Mouse (Mus musculus): ENCODE data around the gene Fam129a. TPM values are rescaled to one million over a fixed set of nuclear protein-coding genes. Genes with fewer than 3 reads are reported as not detected.
A peak's percentile ranks its signal among the peaks of the same experiment; 100 is the strongest.
"Not testable (repeated sequence)": the region's sequence is repeated elsewhere in the genome, so short reads cannot be mapped to it uniquely, and the experiment has no call there.

The Fam129a gene
- total RNA-seq, 1 experiment from 2014 or later, result 94.5 TPM

DNA sequence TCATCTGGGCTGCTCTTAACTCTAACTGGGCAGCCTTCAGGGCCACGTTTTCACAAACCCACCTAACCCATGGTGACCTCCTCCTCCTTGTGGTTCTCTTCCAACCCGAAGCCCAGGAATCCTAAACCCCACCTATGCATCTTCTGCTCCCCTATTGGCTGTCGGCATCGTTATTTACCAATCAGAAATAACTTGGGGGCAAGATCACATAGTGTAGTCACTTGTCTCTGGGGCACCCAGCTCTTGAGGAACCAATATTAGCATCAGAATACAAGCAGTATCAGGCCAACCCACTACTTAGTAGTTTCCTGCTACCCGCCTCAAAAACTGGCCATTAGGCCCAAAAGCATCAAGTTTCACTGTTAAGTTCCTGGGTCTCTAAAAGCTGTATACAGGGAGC, 141.7 kb downstream of the Fam129a start:
- no peak for ATAC-seq (replicated peaks; ENCODE audit: insufficient number of reproducible peaks, low FRiP score, low TSS enrichment, poor library complexity, severe bottlenecking)

DNA sequence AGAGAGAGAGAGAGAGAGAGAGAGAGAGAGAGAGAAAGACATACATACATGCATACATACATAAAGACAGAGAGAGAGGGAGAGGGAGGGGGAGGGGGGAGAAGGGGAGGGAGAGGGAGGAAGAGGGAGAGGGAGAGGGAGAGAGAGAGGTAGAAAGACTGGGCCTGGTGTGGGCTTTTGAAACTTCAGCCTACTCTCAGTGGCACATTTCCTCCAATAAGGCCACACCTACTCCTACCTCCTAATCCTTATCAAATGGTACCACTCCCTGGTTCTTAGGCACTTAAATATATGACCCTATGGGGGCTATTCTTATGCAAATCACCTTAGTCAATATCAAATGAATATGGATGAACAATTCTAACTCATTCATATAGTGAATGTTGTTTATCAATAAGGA, 142.6 kb downstream of the Fam129a start:
- no peak for ATAC-seq (replicated peaks; ENCODE audit: insufficient number of reproducible peaks, low FRiP score, low TSS enrichment, poor library complexity, severe bottlenecking)

DNA sequence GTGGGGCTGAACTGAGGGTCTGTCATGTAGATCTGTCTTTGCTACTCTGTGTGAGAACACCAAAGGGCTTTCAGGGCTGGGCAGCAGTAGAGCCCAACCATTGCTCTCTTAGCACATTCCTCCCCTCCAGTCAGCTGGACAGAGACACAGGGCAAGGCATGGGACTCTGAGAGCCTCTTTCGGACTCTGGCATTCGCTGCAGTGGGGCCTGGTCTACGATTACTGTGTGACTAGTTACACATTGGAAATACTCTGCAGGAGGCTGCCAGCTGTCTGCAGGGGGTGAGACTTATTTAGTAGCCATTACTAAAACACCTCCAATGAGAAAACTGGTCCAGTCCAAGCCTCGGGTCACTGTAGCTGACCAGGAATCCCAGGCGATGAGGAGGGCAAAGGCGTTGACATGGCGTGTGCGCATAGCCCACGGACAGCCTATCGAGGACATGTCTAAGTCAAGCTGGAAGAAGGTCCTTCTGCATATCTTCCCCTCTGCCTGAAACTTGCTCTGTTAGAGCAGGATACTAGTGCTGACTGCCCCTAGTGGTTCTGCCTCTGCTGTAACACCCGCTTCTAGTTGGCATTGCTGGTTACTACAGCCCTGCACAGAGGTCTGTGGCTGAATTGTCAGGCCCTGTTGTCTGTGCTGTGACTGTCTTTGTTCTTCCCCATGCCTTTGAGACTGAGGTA, 145.2 kb downstream of the Fam129a start:
- ATAC-seq (replicated peaks; ENCODE audit: insufficient number of reproducible peaks, low FRiP score, low TSS enrichment, poor library complexity, severe bottlenecking), result no peak

DNA sequence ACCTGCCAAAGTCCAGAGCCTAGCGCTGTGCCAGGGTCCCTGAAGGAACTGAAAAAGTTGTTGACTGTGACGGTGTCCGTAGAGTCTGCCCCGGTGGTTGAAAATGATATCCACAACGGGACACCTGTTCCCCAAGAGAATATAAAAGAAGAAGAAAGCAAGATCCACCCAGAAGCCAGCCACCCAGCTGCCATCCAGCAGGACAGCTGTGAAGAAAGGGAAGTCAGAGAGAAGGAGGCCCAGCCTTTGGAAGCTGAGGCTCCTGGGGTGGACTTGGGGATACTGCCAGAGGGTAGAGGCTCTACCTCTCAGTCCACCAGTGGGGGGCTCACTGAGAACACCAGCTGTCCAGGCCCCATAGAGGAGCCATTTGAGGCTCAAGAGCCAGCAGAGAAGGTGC, 146.6 kb downstream of the Fam129a start:
- ATAC-seq (replicated peaks; ENCODE audit: insufficient number of reproducible peaks, low FRiP score, low TSS enrichment, poor library complexity, severe bottlenecking), result no peak

DNA sequence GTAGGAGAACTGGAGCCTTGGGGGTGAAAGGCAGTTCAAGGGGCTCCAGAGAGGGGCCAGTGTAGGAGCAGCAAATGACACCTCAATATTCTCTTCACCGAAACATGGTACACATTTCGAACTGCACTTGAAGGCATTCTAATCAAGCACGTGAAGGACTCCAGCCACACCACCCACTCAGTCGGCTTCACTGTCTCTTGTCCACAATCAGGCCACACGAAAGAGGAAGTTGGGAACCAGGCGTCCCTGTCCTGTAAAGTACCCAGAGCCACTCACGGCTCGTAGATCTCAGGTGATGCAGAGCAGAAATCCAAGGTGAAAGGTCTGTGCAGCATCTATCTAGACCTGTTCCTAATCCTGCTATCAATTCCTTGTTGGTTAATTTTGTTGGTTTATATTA, 147.6 kb downstream of the Fam129a start:
- no peak for ATAC-seq (replicated peaks; ENCODE audit: insufficient number of reproducible peaks, low FRiP score, low TSS enrichment, poor library complexity, severe bottlenecking)

DNA sequence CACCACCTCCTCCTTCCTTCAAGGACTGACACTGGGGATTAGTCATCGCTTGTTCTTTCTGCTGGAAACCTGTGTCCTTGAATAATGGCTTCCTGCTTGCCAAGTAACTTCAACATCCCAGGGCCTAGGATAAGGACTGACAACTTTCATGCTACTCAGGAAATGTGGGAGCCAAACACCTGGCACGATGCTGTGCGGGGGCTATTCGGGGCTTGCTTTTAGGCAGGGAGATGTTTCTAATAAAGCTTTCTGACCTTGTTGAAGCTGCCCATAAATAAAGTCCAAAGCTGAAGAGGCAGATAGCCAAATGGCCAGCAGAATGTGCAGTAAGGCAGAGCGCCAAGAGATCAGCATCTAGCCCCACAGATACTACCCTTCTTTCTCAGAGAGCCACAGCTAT, 148.9 kb downstream of the Fam129a start:
- no peak for ATAC-seq (replicated peaks; ENCODE audit: insufficient number of reproducible peaks, low FRiP score, low TSS enrichment, poor library complexity, severe bottlenecking)

DNA sequence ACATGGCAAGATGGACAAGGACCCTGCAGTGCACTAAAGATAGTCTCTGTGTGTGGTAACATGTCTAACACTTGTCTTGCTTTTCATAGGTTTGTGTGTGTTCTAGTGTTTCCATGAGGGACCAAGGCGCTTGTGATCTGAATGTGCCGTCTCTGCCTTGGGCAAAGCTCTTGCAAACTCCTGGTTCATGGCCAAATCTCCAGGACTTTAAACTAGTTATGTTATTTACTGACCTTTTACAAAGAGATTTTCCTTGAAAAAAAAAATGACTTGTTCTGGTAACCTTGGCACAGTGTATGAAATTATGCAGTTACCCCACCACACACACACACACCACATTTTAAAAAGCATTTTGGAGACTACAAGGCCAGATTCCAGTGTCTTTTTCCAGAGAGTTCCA, 149.6 kb downstream of the Fam129a start:
- no peak for ATAC-seq (replicated peaks; ENCODE audit: insufficient number of reproducible peaks, low FRiP score, low TSS enrichment, poor library complexity, severe bottlenecking)

DNA sequence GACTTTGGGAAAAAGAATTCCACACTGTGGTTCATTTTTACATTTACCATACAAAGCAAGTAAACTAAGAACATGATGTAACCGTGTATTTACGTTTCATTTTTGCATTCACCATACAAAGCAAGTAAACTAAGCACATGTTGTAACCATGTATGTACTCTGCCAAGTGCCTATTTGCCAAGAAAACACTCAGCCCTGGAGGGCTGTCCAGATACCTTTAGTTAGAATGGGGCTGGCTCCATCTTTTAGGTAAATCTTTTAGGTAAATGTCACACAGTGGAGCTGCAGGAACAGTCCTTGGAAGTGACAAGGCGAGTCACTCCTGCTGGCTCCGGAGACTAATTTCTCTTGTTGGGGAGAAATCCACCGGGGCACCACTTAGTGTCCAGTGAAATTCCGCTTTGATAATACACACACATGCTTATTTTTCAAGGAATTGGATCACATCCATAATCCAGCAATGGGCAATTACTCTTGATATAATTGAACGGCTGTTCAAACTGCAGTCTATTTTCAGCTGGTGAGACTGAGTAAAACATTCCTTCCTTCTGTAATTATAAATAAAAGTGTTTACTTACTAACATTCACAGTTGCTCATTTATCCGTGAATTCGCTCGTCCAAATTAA, 150.5 kb downstream of the Fam129a start:
- ATAC-seq (replicated peaks; ENCODE audit: insufficient number of reproducible peaks, low FRiP score, low TSS enrichment, poor library complexity, severe bottlenecking), result no peak

DNA sequence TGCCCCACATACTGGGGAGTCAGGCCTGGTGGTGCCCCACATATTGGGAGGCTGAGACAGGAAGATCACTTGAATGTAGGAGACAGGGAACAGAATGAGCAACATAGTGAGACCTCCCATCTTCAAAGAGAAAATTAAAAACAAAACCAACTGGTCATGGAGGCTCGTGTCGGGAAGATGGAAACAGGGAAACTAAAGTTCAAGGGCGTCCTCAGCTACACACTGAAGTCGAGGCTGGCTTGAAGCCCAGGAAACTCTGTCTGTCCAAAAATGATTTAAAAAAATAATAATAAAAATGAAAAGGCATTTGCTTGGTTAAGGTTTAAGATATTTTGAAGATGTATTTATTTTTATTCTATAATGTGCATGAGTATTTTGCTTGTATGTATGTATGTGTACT, 152.8 kb downstream of the Fam129a start:
- ATAC-seq (replicated peaks; ENCODE audit: insufficient number of reproducible peaks, low FRiP score, low TSS enrichment, poor library complexity, severe bottlenecking), result no peak

DNA sequence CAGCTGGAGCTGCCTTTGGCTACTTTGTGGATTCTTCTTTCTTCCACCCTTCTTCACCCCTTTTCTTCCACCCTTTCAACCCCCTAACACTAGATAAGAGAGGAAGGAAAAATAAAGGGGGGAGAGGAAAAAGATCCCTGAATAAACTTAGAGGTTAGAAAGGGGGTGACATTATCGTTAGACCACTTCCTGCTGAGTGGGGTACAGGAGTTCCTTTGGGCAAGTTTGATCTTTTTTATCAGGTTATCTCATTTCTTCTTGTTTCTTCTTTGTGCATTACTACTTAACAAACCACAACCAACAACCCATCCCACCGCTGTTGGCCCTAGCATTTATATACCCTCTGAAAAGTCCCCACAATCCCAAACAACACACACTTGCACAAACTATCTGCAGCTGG, 154.6 kb downstream of the Fam129a start:
- ATAC-seq (replicated peaks; ENCODE audit: insufficient number of reproducible peaks, low FRiP score, low TSS enrichment, poor library complexity, severe bottlenecking), result no peak

DNA sequence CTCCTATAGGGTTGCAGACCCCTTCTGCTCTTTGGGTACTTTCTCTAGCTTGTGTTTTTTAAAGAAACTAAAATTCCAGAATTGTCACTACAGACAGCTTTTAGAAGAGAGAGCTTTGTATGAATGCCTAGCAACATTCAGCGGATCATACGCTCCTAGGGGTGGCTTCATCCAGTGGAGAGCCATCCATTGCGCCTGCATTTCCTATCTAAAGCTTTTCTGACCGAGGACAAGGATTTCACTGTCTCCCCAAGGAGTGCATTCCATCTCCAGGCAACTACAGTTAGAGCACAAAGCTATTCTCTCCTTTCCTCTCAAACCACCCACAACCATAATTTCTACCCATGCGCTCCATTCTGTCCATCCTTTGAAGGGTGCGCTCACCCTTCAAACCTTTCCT, 155.4 kb downstream of the Fam129a start:
- no peak for ATAC-seq (replicated peaks; ENCODE audit: insufficient number of reproducible peaks, low FRiP score, low TSS enrichment, poor library complexity, severe bottlenecking)

DNA sequence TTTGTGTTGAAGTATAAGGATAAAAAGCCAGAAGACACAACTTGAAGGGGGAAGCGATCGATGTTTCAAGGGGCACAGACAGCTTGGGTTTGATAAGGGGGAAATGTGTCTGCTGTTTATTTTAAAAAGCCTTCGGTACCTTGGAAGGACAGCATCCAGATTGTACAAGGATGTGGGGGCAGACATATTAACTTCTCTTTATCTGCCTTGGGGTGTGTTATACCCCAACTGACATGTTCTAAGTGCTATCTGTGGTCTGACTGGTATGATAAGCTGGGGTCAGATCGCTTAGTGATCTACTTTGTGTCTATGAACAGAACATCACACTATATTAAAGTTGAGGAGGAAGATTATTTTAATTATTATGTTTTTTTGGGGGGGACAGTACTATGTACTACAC, 157.2 kb downstream of the Fam129a start:
- ATAC-seq (replicated peaks; ENCODE audit: insufficient number of reproducible peaks, low FRiP score, low TSS enrichment, poor library complexity, severe bottlenecking), result no peak

DNA sequence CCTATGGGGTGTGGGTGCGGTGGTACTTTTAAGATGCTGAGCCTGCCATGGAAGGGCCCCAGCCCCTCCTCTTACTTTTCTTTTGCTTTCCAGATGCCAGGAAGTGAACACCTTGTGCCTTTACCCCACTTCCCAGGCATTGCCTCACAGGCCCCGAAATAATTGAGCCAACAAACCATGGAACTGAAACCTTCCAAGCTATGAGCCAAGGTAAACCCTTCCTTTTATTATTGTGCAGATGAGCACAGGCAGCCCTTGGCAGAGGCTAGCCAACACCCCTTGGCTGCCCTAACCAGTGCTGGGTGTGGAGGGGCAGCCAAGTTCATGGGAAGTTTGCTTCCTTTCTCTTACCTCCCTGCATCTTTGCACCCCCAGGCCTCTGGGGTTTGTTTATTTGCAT, 166.2 kb downstream of the Fam129a start:
- no peak for ATAC-seq (replicated peaks; ENCODE audit: insufficient number of reproducible peaks, low FRiP score, low TSS enrichment, poor library complexity, severe bottlenecking)

DNA sequence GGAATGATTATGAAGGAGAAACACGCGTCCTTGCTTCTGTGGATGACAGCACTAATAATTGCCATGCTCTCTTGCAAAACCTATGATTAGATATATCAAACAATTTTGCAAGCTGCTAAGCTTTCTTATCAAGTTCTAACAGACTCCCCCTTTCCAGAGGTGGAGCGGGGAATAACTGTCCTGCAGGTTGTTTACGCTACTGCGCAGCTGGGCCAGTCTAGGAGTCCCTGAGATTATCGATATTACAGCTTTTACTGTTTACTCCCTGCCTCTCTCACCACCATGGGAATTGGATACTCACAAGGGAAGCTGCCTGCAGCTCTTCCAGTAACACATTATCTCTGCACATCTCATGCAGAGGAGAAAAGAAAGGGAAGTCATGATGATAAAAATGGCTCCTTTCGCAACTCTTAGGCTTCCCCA, 170.2 kb downstream of the Fam129a start:
- no peak for ATAC-seq (replicated peaks; ENCODE audit: insufficient number of reproducible peaks, low FRiP score, low TSS enrichment, poor library complexity, severe bottlenecking)

DNA sequence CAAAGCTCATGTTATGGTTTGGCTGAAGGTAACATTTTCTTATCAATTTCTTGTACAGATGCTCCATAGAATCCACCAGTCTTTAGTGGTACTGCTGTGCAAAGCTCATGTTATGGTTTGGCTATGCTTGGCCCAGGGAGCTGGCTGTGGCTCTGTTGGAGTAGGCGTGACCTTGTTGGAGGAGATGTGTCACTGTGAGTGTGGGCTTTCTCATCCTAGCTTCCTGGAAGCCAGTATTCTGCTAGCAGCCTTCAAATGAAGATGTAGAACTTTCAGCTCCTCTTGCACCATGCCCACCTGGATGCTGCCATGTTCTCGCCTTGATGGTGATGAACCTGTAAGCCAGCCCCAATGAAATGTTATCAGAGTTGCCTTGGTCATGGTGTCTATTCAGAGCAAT, 178.9 kb downstream of the Fam129a start:
- ATAC-seq (replicated peaks; ENCODE audit: insufficient number of reproducible peaks, low FRiP score, low TSS enrichment, poor library complexity, severe bottlenecking), result not testable (repeated sequence)

DNA sequence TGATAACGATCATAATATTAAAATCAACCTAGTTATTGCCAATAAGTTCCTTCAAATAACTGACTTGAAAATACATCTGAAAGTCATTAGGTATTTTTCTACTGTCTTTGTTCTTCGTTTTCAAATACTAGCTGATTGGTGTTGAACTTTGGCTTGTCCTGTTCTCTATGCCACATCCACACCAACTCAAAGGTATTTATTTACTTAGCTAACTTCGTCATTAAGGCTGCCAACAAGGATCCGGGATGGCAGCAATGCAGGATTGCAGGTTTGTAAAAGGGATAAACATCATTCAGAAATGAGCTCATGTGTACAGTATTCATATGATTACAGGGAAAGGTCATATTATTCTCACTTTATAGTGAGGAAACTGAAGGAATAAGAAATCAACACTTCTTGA, 182.0 kb downstream of the Fam129a start:
- no peak for ATAC-seq (replicated peaks; ENCODE audit: insufficient number of reproducible peaks, low FRiP score, low TSS enrichment, poor library complexity, severe bottlenecking)

DNA sequence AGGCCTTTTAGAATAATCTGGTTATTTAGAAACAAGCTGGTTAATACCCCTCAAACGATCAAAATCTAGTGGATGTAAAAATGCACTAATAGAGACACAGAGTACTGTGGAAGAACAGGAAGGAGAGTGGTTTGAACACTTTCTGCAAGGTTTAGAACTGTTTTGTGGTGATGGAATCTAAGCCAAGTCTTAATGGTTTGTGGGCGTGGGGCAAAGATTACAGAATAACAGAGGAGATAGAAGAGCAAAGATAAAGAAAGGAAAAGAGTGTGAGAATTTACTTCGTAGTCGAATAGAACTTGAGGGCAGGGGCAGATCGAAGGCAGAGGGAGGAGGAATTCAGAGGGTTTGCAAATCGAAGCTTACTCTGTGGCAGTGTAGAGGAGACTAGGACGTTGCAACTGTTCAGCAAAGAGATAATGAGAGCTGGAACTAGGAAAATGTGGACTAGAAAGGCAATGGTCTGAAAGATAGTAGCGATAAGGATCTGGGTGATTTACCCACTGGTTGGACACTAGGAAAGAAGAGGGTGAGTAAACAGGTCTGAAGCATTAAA, 182.5 kb downstream of the Fam129a start:
- no peak for ATAC-seq (replicated peaks; ENCODE audit: insufficient number of reproducible peaks, low FRiP score, low TSS enrichment, poor library complexity, severe bottlenecking)

DNA sequence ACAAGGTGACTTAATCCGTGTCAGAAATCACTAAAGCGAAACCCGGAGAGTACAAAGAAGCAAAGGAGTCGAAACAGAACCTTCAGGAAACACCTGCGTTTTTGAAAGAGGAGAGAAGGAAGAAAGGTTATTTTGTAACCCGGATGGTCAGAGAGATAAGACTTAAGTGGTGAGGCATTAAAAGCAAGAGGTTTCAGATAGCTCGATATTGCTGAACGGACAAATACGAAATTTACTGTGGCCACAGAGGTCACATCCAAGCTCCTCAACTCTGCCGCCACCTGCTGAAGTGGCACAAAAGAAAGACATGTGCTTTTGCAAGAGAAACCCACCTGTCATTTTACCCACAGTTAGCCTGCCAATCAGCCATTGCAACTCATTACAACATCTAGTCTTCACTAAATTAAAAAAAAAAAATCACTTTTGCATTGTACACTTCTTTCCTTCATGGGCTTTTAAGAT, 183.1 kb downstream of the Fam129a start:
- no peak for ATAC-seq (replicated peaks; ENCODE audit: insufficient number of reproducible peaks, low FRiP score, low TSS enrichment, poor library complexity, severe bottlenecking)

DNA sequence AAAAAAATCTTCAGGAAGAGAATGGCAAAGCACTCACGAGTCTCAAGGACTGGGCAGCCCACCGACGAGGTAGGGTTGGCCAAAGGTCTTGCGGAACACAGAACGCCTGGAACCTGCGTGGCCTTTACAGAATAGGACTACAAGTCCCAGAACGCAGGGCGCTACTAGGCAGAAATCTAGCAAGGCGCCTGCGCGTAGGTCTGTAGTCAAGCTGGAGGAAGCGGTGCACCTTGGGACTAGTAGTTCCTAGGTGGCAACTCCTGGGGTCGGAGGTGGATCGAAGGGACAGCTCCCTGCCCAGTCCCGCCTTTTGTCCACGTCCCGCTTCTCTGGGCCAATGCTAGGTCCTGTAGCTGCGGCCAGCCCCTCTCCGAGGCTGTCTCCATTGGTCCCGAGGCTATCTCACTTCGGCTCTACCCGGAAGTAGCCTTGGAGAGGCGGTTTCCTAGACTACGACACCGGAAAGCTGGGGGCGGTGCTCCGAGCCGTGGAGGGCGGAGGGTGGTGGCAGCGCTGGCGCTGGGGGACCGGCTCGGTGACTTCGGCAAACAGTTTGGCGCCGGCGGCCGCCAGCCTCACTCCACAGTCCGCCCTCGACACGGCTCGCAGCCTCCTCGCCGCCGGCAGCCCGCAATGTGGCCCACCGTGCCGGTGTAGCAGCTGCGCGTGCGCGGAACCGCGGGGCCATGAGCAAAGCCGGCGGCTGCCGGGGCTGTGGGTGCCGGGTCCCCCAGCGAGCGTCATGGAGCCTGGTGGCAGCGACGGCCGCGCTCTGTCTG, 184.1 kb downstream of the Fam129a start, which contains the start of gene Edem3:
Gene Edem3, plus strand, starts transcription at position 491 of the 779 bp plus-strand sequence.
- ATAC-seq (replicated peaks; ENCODE audit: insufficient number of reproducible peaks, low FRiP score, low TSS enrichment, poor library complexity, severe bottlenecking), result peak; percentile 97
